Mouse (Mus musculus) kidney, embryonic 16.5 days (tissue): ENCODE results near the gene Tex14. TPM values are rescaled to one million over a fixed set of nuclear protein-coding genes. Genes with fewer than 3 reads are reported as not detected.
A peak's percentile ranks its signal among the peaks of the same experiment; 100 is the strongest.
"Not testable (repeated sequence)": the region's sequence is repeated elsewhere in the genome, so short reads cannot be mapped to it uniquely, and the experiment has no call there.

Experiments
- ATAC-seq: fragments of 200-750 bp; cut with Nextera tagmentation; 2 replicates; pipeline ENCODE4 v1.8.0; 2017; ENCODE audit warnings: moderate TSS enrichment; ENCODE audit not compliant: low FRiP score, low TSS enrichment
- H3K27ac ChIP-seq: fragments of 300-500 bp; sonication (generic); 2 replicates; pipeline ENCODE4 v1.5.1; 2014; ENCODE audit warnings: low read length
- H3K27me3 ChIP-seq: fragments of 300-500 bp; sonication (generic); 2 replicates; pipeline ENCODE4 v1.6.1; 2014; ENCODE audit warnings: low read length, control low read depth, mixed read lengths; ENCODE audit not compliant: insufficient read depth
- H3K36me3 ChIP-seq: fragments of 300-500 bp; sonication (generic); 2 replicates; pipeline ENCODE4 v1.6.1; 2014; ENCODE audit warnings: low read length, control low read depth, mixed read lengths; ENCODE audit not compliant: insufficient read depth
- H3K4me1 ChIP-seq: fragments of 300-500 bp; sonication (generic); 2 replicates; pipeline ENCODE4 v1.6.1; 2014; ENCODE audit warnings: low read length, control low read depth, mixed read lengths; ENCODE audit not compliant: insufficient read depth
- H3K4me2 ChIP-seq: fragments of 300-500 bp; sonication (generic); replicated peaks from 2 replicates; pipeline ENCODE4 v1.6.1; 2014; ENCODE audit warnings: low read depth, low read length
- H3K4me3 ChIP-seq: fragments of 300-500 bp; sonication (generic); 2 replicates; pipeline ENCODE4 v1.5.1; 2014; ENCODE audit warnings: mild to moderate bottlenecking, low read length
- H3K9ac ChIP-seq: fragments of 300-500 bp; sonication (generic); replicated peaks from 2 replicates; pipeline ENCODE4 v1.6.1; 2014; ENCODE audit warnings: low read length
- H3K9me3 ChIP-seq: fragments of 300-500 bp; sonication (generic); 2 replicates; pipeline ENCODE4 v1.6.1; 2016; ENCODE audit warnings: low read length, control low read depth
- WGBS: fragments of 180-500 bp; shearing (Covaris S2); extraction: QIAGEN DNeasy Blood & Tissue Kit; methylation state at CpG from one replicate; pipeline ENCODE4 v1.1.7; 2014; 5-methylcytosine and 5-hydroxymethylcytosine counted together
- polyA plus RNA-seq: library from polyadenylated mRNA; unstranded; fragments of >200 nt; fragmentation: Nextera tagmentation; extraction: Ambion mirVana; gene quantifications from 2 replicates; pipeline ENCODE4 v1.2.1, GENCODE M21; 2015

Gene Tex14
- polyA plus RNA-seq, 1 experiment from 2014 or later, result 0.31 TPM

DNA sequence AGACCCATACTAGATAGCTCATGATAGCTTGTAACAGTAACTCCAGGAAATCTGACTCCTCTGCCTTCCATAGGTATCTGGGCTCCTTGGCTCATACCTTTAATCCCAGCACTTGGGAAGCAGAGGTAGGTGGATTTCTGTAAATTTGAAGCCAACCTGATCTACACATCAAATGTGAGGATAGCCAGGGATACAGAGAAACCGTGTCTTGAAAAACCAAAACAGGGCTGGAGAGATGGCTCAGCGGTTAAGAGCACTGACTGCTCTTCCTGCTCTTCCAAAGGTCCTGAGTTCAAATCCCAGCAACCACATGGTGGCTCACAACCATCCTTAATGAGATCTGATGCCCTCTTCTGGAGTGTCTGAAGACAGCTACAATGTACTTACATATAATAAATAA lies 30.2 kb downstream of the Tex14 start:
- H3K4me3 ChIP-seq, H3K9ac ChIP-seq, H3K9me3 ChIP-seq, H3K27ac ChIP-seq, H3K27me3 ChIP-seq, H3K36me3 ChIP-seq, H3K4me2 ChIP-seq, ATAC-seq, H3K4me1 ChIP-seq: not testable (repeated sequence)
- 92% methylated on average over 2 of the region's 2 CpGs for WGBS

GRCm38 (mm10) chr11:87436326-87437232 lies 31.7 kb downstream of the Tex14 start:
- no peak overlapping the region for H3K4me2 ChIP-seq
- WGBS, result 46% methylated on average over 5 of the region's 5 CpGs
- no peaks in the 10 kb centered on the region for H3K27me3 ChIP-seq
- no peaks in the 10 kb centered on the region for H3K9me3 ChIP-seq
- ATAC-seq, result no peak
- H3K4me1 ChIP-seq, result no peaks in the 10 kb centered on the region
- no peak overlapping the region for H3K9ac ChIP-seq
- H3K4me3 ChIP-seq, result no peak overlapping the region
- no peak overlapping the region for H3K27ac ChIP-seq
- H3K36me3 ChIP-seq, result no peaks in the 10 kb centered on the region

DNA sequence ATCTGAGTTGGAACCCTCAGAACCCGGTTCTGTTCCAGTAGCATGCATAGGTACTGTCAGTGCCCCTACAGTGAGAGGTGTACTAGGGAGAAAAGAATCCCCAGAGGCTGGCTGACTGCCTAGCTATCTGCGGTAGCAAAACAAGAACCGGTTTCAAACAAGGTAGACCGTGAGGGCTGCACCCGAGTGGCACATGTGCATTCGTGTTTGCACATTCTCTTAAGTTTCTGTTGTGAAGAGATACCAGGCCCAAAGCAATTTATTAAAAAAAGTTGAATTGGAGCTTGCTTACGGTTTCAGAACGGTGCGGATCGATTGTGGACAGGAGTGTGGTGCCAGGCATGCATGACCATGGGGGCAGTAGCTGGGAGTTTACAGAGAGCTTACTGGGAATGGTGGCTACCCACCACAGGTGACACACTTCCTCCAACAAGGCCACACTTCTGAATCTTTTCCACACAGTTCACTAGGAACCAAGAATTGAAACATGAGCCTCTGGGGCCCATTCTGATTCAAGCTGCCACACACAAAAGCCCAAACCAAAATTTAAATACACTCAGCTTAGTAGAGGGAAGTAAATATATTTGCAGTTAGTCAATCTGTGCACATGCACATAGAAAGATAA lies 35.0 kb downstream of the Tex14 start:
- no peak overlapping the region for H3K9ac ChIP-seq
- H3K36me3 ChIP-seq, result no peaks in the 10 kb centered on the region
- no peak for ATAC-seq
- no peak overlapping the region for H3K4me3 ChIP-seq
- no peak overlapping the region; the same call in 1 of the 2 replicates for H3K27ac ChIP-seq
- WGBS, result 81% methylated on average over 10 of the region's 10 CpGs
- H3K4me2 ChIP-seq, result no peak overlapping the region
- no peaks in the 10 kb centered on the region for H3K9me3 ChIP-seq
- peaks cover 7% of the 10 kb centered on the region; the same call in 1 of the 2 replicates for H3K4me1 ChIP-seq
- H3K27me3 ChIP-seq, result no peaks in the 10 kb centered on the region

- under 1% methylated on average over 29 of the region's 62 CpGs for WGBS
- Histone ChIP-seq H3K9ac (peak overlapping the region; percentile 62; the same call in 1 of the 2 replicates), H3K4me1 (peaks cover 12% of the 10 kb centered on the region), H3K4me2 (peak overlapping the region; percentile 61), H3K4me3 (peak overlapping the region; percentile 37), H3K27ac (peak overlapping the region; percentile 75)
- H3K27me3 ChIP-seq, H3K36me3 ChIP-seq, H3K9me3 ChIP-seq: not testable (repeated sequence)
- peak; percentile 98 for ATAC-seq
Measured at GRCm38 (mm10) chr11:87442643-87443372, 37.9 kb downstream of the Tex14 start.

DNA sequence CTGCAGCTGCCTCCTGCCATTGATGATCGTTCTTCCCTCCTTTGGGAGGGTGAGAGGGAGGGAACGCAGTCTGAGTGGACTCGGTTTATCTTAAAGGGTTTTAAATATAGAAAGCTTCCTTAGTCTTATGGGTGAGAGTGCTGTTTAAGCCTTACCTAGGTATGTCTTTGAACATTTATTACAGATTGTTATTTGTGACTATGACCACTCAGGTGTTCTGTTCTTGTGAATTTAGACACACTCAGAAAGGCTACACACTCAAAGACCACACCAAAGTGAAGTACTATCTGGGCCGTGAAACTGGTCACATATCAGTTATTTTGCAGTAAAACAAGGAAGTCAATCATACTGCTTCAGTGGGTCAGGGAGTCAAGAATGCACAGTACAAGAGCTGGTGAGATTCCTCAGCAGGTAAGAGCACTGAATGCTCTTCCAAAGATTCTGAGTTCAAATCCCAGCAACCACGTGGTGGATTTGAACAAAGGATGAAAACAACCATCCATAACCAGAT lies 38.6 kb downstream of the Tex14 start:
- no peak overlapping the region for H3K4me3 ChIP-seq
- peaks cover 14% of the 10 kb centered on the region for H3K4me1 ChIP-seq
- H3K27me3 ChIP-seq, result no peaks in the 10 kb centered on the region
- 0% methylated on average over 4 of the region's 5 CpGs for WGBS
- ATAC-seq, result peak; percentile 88
- H3K27ac ChIP-seq, result peak overlapping the region; percentile 83
- no peak overlapping the region for H3K9ac ChIP-seq
- H3K9me3 ChIP-seq, result no peaks in the 10 kb centered on the region
- H3K36me3 ChIP-seq, result no peaks in the 10 kb centered on the region
- no peak overlapping the region for H3K4me2 ChIP-seq

GRCm38 (mm10) chr11:87444056-87444455 lies 39.2 kb downstream of the Tex14 start:
- not testable (repeated sequence) for H3K36me3 ChIP-seq, H3K4me2 ChIP-seq, H3K27me3 ChIP-seq, ATAC-seq, H3K4me3 ChIP-seq, H3K9ac ChIP-seq, H3K27ac ChIP-seq, H3K9me3 ChIP-seq
- WGBS, result 63% methylated on average over 10 of the region's 10 CpGs
- peaks cover 14% of the 10 kb centered on the region for H3K4me1 ChIP-seq

DNA sequence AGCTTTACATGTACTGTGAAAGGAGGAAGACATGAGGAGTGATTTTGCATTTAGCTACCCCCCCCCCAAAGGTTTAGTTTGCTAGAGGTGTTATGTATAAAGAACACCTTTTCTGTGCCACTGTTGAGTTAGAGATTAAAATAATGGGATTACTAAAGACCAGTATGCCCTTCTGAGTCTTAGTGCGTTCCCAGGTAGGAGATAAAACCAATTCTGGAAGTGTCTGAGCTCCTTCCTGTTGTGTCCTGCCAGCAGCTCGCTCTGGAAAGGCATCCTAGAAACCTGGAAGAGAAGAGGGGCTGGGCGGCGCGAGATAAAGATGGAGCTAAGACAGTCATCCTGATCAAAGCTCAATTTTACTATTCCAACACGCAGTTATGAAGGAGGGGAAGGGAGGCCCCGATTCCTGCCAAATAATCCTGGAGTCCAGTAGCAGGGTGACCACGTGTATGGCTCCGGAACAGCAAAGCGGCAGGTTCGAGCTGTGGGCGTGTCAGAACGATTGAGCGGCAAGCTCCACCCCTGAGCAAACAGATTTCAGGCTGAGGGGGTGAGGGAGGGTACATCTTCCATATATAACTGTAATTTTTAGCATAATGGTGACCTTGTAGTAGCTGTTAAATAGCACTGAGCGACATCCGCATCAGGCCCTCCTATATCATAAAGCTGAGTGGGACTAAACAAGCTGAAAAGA lies 40.0 kb downstream of the Tex14 start:
- WGBS, result 9% methylated on average over 16 of the region's 16 CpGs
- H3K9me3 ChIP-seq, result no peaks in the 10 kb centered on the region
- no peak for ATAC-seq
- H3K9ac ChIP-seq, result no peak overlapping the region
- no peak overlapping the region for H3K27ac ChIP-seq
- no peaks in the 10 kb centered on the region for H3K36me3 ChIP-seq
- peaks cover 14% of the 10 kb centered on the region for H3K4me1 ChIP-seq
- no peaks in the 10 kb centered on the region for H3K27me3 ChIP-seq
- H3K4me3 ChIP-seq, result no peak overlapping the region
- H3K4me2 ChIP-seq, result peak overlapping the region; percentile 15; the same call in 1 of the 2 replicates

DNA sequence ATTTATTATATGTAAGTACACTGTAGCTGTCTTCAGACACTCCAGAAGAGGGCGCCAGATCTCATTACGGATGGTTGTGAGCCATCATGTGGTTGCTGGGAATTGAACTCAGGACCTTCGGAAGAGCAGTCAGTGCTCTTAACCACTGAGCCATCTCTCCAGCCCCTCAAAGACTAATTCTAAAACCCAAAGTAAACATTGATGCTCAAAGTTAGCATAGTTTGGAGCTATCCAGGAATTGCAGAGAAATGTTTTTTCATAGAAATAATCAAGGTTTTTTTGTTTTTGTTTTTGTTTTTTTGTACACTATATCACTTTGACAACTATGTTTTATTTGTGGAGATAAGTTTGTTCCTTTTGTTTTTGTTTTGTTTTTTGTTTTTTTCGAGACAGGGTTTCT lies 40.7 kb downstream of the Tex14 start:
- H3K27ac ChIP-seq, H3K27me3 ChIP-seq, H3K4me2 ChIP-seq, H3K9ac ChIP-seq, H3K9me3 ChIP-seq, H3K4me3 ChIP-seq, ATAC-seq, H3K36me3 ChIP-seq: not testable (repeated sequence)
- peaks cover 14% of the 10 kb centered on the region for H3K4me1 ChIP-seq
- 61% methylated on average over 3 of the region's 4 CpGs for WGBS

DNA sequence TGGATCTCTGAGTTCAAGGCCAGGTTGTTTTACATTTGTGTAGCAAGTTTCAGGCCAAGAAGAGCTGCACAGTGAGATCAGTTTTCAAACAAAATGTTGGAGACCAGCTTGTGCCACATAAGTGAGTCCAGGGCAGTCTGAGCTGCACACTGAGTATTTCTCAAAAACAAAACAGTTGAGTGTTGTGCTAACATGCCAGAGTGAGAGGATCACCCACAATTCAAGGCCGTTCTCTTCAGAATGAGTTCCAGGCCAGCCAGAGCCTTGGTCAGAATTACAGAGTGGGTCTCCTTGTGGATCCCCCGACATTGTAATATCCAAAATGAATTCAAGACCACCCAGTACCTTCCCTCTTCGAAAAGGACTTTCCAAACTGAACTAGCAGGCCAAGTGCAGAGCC lies 41.3 kb downstream of the Tex14 start:
- H3K9me3 ChIP-seq, result no peaks in the 10 kb centered on the region
- H3K4me1 ChIP-seq, result peaks cover 14% of the 10 kb centered on the region
- ATAC-seq, result no peak
- no peak overlapping the region for H3K4me2 ChIP-seq
- no peak overlapping the region for H3K27ac ChIP-seq
- H3K36me3 ChIP-seq, result no peaks in the 10 kb centered on the region
- no peaks in the 10 kb centered on the region for H3K27me3 ChIP-seq
- H3K4me3 ChIP-seq, result no peak overlapping the region
- no peak overlapping the region for H3K9ac ChIP-seq
- 88% methylated on average over 3 of the region's 3 CpGs for WGBS
